Mouse (Mus musculus) E14TG2a.4 (cell line): Measurements from ENCODE around the gene Btg2.

ENCODE experiments used
- H3K27me3 ChIP-seq: 2 replicates; pipeline ENCODE4 v1.6.1; 2014; ENCODE audit warnings: low read length, control low read depth; ENCODE audit not compliant: insufficient read depth
- H3K36me3 ChIP-seq: 2 replicates; pipeline ENCODE4 v1.6.1; 2014; ENCODE audit warnings: low read length, control low read depth; ENCODE audit not compliant: insufficient read depth
- H3K4me1 ChIP-seq: replicated peaks from 2 replicates; pipeline ENCODE4 v1.6.1; 2014; ENCODE audit warnings: low read depth, low read length, control low read depth
- H3K4me3 ChIP-seq: replicated peaks from 2 replicates; pipeline ENCODE4 v1.5.1; 2014; ENCODE audit warnings: mild to moderate bottlenecking, low read length
- H3K9me3 ChIP-seq: 2 replicates; pipeline ENCODE4 v1.6.1; 2014; ENCODE audit warnings: low read length, control low read depth
- CTCF ChIP-seq: conservative IDR thresholded peaks from 2 replicates; pipeline ENCODE4 v1.5.1; 2014; ENCODE audit warnings: low read length
- NANOG ChIP-seq: IDR thresholded peaks from 2 replicates; pipeline ENCODE4 v1.6.1; 2014; ENCODE audit warnings: borderline replicate concordance, low read length, mixed read lengths
- POU5F1 ChIP-seq: IDR thresholded peaks from 2 replicates; pipeline ENCODE4 v1.6.1; 2014; ENCODE audit warnings: low read length, borderline replicate concordance

Btg2 gene

GRCm38 (mm10) chr1:134100401-134100800, 21.5 kb upstream of the Btg2 start:
- TF ChIP-seq CTCF (no peak), NANOG (no peak), POU5F1 (no peak)
- Histone ChIP-seq H3K4me1 (peaks cover 78% of the 10 kb centered on the region), H3K9me3 (no peaks in the 10 kb centered on the region), H3K27me3 (0 out of 2 replicates have a peak, but pooled peaks cover 5% of the 10 kb centered on the region), H3K36me3 (no peaks in the 10 kb centered on the region), H3K4me3 (no peak overlapping the region)

- Histone ChIP-seq H3K36me3 (no peaks in the 10 kb centered on the region), H3K4me3 (peak overlapping the region; percentile 71), H3K27me3 (peaks cover 11% of the 10 kb centered on the region), H3K4me1 (peaks cover 78% of the 10 kb centered on the region), H3K9me3 (no peaks in the 10 kb centered on the region)
- no peak for TF ChIP-seq NANOG
- no peak for TF ChIP-seq CTCF
- no peak for TF ChIP-seq POU5F1
These were observed 20.8 kb upstream of the Btg2 start for GRCm38 (mm10) chr1:134099516-134100235.

- Histone ChIP-seq H3K9me3 (no peaks in the 10 kb centered on the region), H3K36me3 (no peaks in the 10 kb centered on the region), H3K27me3 (peaks cover 19% of the 10 kb centered on the region), H3K4me3 (peak overlapping the region; percentile 71), H3K4me1 (peaks cover 81% of the 10 kb centered on the region)
- TF ChIP-seq NANOG: no peak
- TF ChIP-seq CTCF: no peak
- TF ChIP-seq POU5F1: no peak
These were observed 20.0 kb upstream of the Btg2 start for GRCm38 (mm10) chr1:134098726-134099515.

GRCm38 (mm10) chr1:134097956-134098725, 19.2 kb upstream of the Btg2 start:
- Histone ChIP-seq H3K4me1 (peaks cover 84% of the 10 kb centered on the region), H3K36me3 (no peaks in the 10 kb centered on the region), H3K9me3 (no peaks in the 10 kb centered on the region), H3K27me3 (peaks cover 26% of the 10 kb centered on the region), H3K4me3 (peak overlapping the region; percentile 71)
- TF ChIP-seq POU5F1 (no peak), CTCF (no peak), NANOG (no peak)

- H3K27me3 ChIP-seq: peaks cover 32% of the 10 kb centered on the region
These were observed 18.3 kb upstream of the Btg2 start for GRCm38 (mm10) chr1:134097080-134097855.

GRCm38 (mm10) chr1:134096264-134096934, 17.5 kb upstream of the Btg2 start:
- TF ChIP-seq NANOG: no peak
- TF ChIP-seq CTCF: no peak
- no peak for TF ChIP-seq POU5F1
- Histone ChIP-seq H3K36me3 (no peaks in the 10 kb centered on the region), H3K4me1 (peaks cover 92% of the 10 kb centered on the region), H3K27me3 (peaks cover 41% of the 10 kb centered on the region), H3K9me3 (no peaks in the 10 kb centered on the region), H3K4me3 (no peak overlapping the region)

More at GRCm38 (mm10) chr1:134097080-134097855, 18.3 kb upstream of the Btg2 start:
- TF ChIP-seq CTCF: no peak
- no peak for TF ChIP-seq POU5F1
- no peak for TF ChIP-seq NANOG
- Histone ChIP-seq H3K4me3 (no peak overlapping the region), H3K36me3 (no peaks in the 10 kb centered on the region), H3K4me1 (peaks cover 91% of the 10 kb centered on the region), H3K9me3 (no peaks in the 10 kb centered on the region)

- H3K9me3 ChIP-seq: no peaks in the 10 kb centered on the region
- H3K4me3 ChIP-seq: no peak overlapping the region
- H3K36me3 ChIP-seq: no peaks in the 10 kb centered on the region
- H3K4me1 ChIP-seq: peaks cover 85% of the 10 kb centered on the region
- H3K27me3 ChIP-seq: peaks cover 47% of the 10 kb centered on the region
- TF ChIP-seq NANOG: no peak
These were observed 16.8 kb upstream of the Btg2 start for GRCm38 (mm10) chr1:134095721-134096120.
